Mouse (Mus musculus) gastrocnemius, adult 18-20 months (tissue): ENCODE data around the gene Pnmt. TPM values are rescaled to one million over a fixed set of nuclear protein-coding genes. Genes with fewer than 3 reads are reported as not detected.

Source experiments
- DNase-seq: peaks from one replicate; pipeline ENCODE4 v3.0.0; 2021; ENCODE audit warnings: low spot score
- total RNA-seq, 2 experiments: library from RNA; stranded (reverse); gene quantifications; 2 replicates each; pipeline ENCODE4 v1.2.3; 2021

Gene Pnmt
- total RNA-seq, 2 experiments from 2014 or later, result 1.2 to 8.2 TPM

DNA sequence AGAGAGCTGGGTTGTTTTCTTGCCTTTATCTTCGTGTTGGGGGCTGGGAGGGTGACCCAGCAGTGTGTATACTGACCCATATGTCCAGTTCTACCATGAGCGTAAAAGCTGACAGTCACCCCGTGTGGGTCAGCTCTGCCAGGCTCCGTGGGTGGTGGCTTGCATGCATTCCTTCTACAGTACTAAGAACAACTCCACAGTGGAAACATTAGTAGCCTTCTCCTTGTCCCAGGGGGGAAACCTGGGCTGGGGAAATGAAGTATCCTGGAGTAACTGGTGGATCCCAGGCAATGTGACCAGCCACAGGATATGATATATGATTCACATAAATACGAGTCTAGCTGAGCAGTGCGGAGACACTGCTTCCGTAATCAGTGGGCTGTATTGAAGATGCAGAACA, 27.5 kb downstream of the Pnmt start:
- no peak for DNase-seq

DNA sequence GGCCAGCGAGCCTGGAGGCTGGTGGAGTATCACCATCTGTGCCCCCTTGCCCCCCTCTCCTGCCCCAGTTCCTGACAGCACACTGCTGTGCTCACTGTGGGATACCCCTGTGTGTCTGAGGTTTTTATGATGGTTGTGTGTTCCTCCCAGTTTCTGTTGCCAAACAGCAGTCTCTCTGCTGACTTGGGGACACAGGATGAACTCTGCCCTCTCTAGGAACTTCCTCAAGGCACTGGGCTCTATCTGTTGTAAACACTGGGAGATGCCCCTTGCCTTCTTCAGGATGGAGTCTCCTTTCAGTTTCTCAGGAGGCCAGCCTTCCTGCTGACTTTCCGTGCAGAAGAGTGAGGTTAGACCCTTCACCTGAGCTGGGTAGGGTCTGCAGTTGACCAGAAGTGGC, 27.9 kb downstream of the Pnmt start:
- DNase-seq, result no peak

DNA sequence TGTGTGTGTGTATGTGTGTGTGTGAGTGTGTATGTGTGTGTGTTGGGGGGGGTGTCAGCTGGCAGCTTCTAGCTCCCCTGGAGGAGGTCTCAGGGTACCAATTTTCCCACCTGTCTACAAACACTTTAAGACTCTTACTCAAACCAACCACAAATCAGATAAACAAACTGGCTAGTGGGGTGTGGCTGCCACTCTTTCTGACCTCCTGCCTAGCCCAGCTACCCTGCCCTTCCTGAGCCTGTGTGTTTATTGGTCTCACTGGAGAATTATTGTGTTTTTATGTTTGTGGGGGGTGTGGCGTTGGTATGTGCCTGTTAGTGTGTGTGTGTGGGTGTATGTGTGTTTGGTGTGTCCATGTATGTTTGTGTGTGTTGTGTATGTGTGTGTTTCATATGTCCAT, 30.8 kb downstream of the Pnmt start:
- DNase-seq, result no peak

DNA sequence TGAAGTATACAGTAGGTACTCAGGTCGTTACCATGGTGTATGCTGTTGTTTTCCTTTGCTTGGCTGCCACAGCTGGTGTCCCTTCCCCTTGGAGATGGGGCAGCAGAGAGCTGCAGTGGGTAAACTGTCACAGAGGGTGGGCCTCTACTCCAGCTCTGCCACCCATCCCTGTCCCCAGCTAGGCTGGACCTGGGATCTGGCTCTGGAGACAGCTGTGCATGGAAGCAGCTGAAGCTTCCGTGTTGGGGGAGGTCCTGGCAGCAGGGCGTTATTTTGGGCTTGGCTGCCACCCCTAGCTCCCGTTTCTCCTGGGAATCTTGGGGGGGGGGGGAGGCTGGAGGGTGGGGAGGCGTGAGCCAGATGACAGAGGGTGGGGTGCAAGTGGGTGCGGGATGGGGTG, 32.0 kb downstream of the Pnmt start:
- no peak for DNase-seq

DNA sequence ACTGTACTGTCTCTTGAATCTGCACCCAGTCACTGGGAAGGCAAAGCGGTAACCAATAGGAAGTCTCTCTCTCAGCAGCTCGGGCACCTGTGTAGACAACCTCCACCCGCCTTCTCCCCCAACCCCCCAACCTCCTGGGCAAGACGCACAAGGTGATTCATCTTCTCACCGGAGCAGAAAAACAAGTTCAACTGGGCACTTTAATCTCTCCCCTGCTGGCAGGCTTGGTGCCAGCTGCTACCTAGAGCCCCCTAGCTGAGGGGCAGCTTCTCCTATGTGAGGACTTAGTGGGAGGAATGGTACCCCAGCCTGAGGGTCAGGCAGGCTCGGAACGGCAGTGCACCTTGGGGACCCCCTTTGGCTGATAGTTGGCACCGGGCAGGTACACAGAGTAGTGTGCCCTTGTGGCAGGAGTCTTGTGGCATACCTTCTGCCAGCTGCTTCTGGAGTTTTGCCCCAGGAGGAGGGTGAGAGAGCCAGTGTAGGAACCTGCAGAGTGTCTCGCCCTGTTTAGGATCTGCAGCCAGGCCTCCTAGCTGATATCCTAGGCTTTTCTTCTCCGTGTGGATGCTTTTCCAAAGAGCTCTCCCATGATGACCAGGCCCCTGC, 32.8 kb downstream of the Pnmt start:
- no peak for DNase-seq

DNA sequence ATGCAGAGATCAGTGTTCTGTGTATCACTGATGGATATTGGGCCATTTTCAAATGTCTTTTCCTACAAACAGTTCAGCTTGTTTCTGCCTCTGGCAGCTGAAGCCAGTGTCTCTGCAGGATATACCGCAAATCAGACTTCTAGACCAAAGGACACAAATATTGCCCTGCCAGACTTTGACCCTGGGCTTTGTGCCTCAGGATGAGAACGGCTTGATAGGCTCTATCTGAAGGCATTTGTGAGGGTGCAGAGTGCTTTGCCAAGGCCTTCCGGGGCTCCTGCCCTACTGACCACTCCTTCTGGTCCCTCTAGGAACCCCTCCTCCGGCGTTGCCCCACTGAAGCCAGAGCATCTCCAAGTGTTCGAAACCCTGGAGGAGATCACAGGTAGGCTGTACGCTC, 40.3 kb downstream of the Pnmt start:
- no peak for DNase-seq

DNA sequence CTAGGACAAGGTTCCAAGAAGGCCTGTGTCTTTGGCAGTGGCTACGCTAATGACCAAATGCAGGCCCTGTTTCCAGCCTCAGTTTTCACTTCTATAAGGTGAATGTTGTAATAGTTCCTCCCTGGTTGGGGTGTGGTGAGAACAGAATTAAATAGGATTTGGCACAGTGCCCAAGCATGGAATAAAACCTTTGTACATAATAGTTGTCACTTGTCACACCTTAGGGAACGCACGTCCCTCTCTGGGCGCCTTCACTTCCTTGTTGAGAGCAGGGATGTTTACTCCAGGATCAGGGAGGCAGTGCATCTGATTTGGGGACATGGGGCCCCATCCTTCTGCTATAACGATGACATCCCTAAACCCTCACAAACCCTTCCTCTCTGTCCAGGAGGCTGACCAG, 42.2 kb downstream of the Pnmt start:
- DNase-seq, result no peak

DNA sequence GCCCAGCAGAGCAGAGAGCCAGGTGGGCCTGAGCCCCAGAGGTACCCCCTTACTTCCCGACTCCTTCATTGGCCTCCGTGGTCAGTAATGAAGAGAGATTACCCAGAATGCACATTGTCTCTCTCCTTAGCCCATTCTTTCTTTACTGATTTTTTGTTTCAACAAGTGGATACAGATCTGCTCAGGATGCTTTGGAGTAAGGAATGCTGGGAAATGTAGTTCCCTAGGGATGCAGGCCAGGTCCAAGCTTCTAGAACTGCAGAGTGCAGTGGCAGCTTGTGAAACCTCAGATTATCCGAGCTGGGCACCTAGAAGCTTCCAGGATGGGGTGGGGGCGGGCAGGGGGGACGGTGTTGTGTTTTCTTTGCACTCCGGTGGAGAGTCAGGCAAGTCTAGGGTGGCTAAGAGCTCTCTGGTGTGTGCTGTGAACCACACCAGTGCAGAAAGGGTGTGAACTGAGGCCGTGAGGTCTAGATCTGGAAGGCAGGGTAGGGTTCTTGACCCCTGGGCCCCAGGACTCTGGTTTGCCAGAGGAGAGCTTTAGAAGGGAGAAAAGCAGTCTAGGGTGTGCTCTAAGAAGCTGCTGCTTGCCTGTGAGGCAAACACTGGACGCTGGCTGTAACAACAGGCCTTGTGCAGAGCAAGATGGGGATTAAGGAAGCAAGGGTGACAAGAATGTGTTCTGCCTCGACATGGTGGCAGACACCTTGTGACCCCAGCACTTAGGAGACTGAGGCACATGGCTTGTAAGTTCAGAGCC, 45.7 kb downstream of the Pnmt start:
- DNase-seq, result no peak

DNA sequence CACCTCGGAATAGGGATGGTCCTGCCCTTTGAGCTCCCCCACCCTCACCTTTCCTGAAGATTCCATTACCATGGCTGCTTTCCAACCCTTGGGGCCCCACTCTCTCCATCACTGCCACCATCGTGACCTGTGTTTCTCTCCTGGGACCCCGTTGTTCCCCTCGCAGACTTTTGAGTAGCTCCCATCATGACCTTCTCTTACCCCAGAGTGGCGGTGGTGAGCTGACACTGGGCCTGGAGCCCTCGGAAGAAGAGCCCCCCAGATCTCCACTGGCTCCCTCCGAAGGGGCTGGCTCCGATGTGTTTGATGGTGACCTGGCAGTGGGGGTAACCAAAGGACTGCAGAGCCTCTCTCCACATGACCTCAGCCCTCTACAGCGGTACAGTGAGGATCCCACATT, 49.5 kb downstream of the Pnmt start:
- DNase-seq, result no peak

DNA sequence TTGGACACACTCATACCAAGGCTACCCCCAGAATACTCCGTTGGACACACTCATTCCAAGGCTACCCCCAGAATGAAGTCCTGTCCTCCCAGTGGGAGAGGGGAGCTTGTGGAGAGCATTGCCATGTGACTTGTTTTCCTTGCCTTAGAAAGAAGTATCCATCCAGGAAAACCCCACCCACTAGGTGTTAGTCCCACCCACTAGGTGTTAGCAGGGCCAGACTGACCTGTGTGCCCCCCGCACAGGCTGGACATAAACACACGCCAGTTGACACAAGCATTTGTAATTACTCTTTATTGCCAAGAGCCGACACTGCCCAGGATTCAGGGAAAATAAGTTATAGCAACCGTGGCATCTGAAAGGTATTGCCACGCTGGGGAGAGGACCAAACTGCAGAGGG, 51.2 kb downstream of the Pnmt start:
- DNase-seq, result no peak

Other genes with a start within 250 kb of the Pnmt start
- gene Fbxl20, start 236.0 kb upstream of the Pnmt start, total RNA-seq, result 1 to 10 TPM; 8.9 to 9.3 TPM
- 10 to 100 TPM; 24.5 to 25.3 TPM for gene Med1, start 193.2 kb upstream of the Pnmt start, total RNA-seq
- gene Cdk12, start 183.4 kb upstream of the Pnmt start, total RNA-seq, result 10 to 100 TPM; 11.9 to 13.5 TPM
- gene Neurod2, start 56.8 kb upstream of the Pnmt start, total RNA-seq, result not detected
- under 1 TPM; 0.18 to 0.31 TPM for gene Ppp1r1b, start 38.0 kb upstream of the Pnmt start, total RNA-seq
- gene Stard3, start 28.1 kb upstream of the Pnmt start, total RNA-seq, result 10 to 100 TPM; 11.1 to 13.6 TPM
- gene Tcap, start 2.6 kb upstream of the Pnmt start, total RNA-seq, result 1,000 to 10,000 TPM; 3,864 to 4,194 TPM
- 1 to 10 TPM; 2.3 to 3.7 TPM for gene Pgap3, start 14.0 kb downstream of the Pnmt start, total RNA-seq
- 1 to 10 TPM; 1.1 to 1.7 TPM for gene Erbb2, start 26.0 kb downstream of the Pnmt start, total RNA-seq
- gene Mien1, start 52.5 kb downstream of the Pnmt start, total RNA-seq, result 10 to 100 TPM; 36.0 to 37.8 TPM
- under 1 TPM in 1 of 2 experiments, not detected in 1; 0.12 TPM for gene Grb7, start 59.9 kb downstream of the Pnmt start, total RNA-seq
- under 1 TPM in 1 of 2 experiments, not detected in 1; 0.14 TPM for gene Ikzf3, start 159.6 kb downstream of the Pnmt start, total RNA-seq
- gene Zpbp2, start 164.6 kb downstream of the Pnmt start, total RNA-seq, result not detected
- 10 to 100 TPM; 25.1 to 26.3 TPM for gene Ormdl3, start 200.9 kb downstream of the Pnmt start, total RNA-seq
- not detected for gene Lrrc3c, start 211.8 kb downstream of the Pnmt start, total RNA-seq
- 1 to 10 TPM; 4.1 to 6.6 TPM for gene Gm12355, start 239.2 kb downstream of the Pnmt start, total RNA-seq
- 10 to 100 TPM in 1 of 2 experiments, 1 to 10 TPM in 1; 8.8 to 12.5 TPM for gene Gsdma3, start 239.9 kb downstream of the Pnmt start, total RNA-seq